Mouse (Mus musculus): ENCODE measurements at regions not wholly inside any gene's neighbourhood (a gene's known extent, or its start where the extent isn't known, plus 50 kb on each side); places are given as distances from the start of the nearest gene placed in this dataset.

DNA sequence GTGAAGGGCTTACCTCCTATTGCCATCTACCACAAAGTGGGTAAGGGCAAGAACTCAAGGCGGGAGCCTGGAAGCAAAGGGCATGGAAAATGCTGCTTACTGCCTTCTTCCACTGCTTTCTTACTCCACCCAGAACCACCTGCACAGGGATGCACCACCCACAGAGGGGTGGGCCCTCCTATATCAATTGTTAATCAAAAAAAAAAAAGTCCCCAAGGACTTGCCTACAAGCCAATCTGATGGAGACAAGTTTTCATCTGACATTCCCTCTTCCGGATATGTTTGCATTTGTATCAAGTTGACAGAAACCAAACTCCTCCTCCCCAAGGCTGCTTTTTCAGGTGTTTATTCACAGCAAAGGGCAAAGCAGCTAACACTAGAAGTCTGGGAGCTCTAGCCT is 94.1 kb upstream of the Gli2 start:
- TF ChIP-seq EP300 (IDR thresholded peaks at IDR 0.05; ENCODE audit: low read depth) (no peak), CTCF (IDR thresholded peaks at IDR 0.05; ENCODE audit: low read depth) (no peak)

Measured in liver, postnatal 0 days (tissue).